Mouse (Mus musculus): ENCODE measurements at regions not wholly inside any gene's neighbourhood (a gene's known extent, or its start where the extent isn't known, plus 50 kb on each side); places are given as distances from the start of the nearest gene placed in this dataset.

GRCm38 (mm10) chr9:61716751-61717150 is 197.6 kb downstream of the Rplp1 start:
- no peak for TF ChIP-seq CTCF (IDR thresholded peaks at IDR 0.05; ENCODE audit: borderline replicate concordance, extremely low read depth, insufficient read depth, insufficient read length)
- TF ChIP-seq POLR2A (IDR thresholded peaks at IDR 0.05; ENCODE audit: borderline replicate concordance, extremely low read depth, insufficient read depth, insufficient read length, poor library complexity, severe bottlenecking), result no peak

Measured in brain, embryonic 14.5 days (tissue).